Mouse (Mus musculus) hindbrain, embryonic 16.5 days (tissue): ENCODE measurements at regions not wholly inside any gene's neighbourhood (a gene's known extent, or its start where the extent isn't known, plus 50 kb on each side); places are given as distances from the start of the nearest gene placed in this dataset.

Experiments used
- ATAC-seq: fragments of 200-750 bp; cut with Nextera tagmentation; 2 replicates; pipeline ENCODE4 v1.8.0; 2017; ENCODE audit warnings: moderate TSS enrichment, moderate library complexity
- H3K27ac ChIP-seq: fragments of 300-500 bp; sonication (generic); 2 replicates; pipeline ENCODE4 v1.5.1; 2014; ENCODE audit warnings: low read depth, mild to moderate bottlenecking, control low read depth, low read length, moderate library complexity
- H3K27me3 ChIP-seq: fragments of 300-500 bp; sonication (generic); replicated peaks from 2 replicates; pipeline ENCODE4 v1.6.1; 2014; ENCODE audit warnings: low read length; ENCODE audit not compliant: control insufficient read depth, insufficient read depth
- H3K36me3 ChIP-seq: fragments of 300-500 bp; sonication (generic); 2 replicates; pipeline ENCODE4 v1.6.1; 2014; ENCODE audit warnings: mild to moderate bottlenecking, low read length, moderate library complexity, mixed read lengths; ENCODE audit not compliant: control insufficient read depth, insufficient read depth
- H3K4me1 ChIP-seq: fragments of 300-500 bp; sonication (generic); 2 replicates; pipeline ENCODE4 v1.6.1; 2014; ENCODE audit warnings: low read depth, low read length; ENCODE audit not compliant: control insufficient read depth, insufficient read depth
- H3K4me2 ChIP-seq: fragments of 300-500 bp; sonication (generic); 2 replicates; pipeline ENCODE4 v1.6.1; 2014; ENCODE audit warnings: mild to moderate bottlenecking, low read length, control low read depth, moderate library complexity
- H3K4me3 ChIP-seq: fragments of 300-500 bp; sonication (generic); 2 replicates; pipeline ENCODE4 v1.5.1; 2014; ENCODE audit warnings: mild to moderate bottlenecking, low read length, control low read depth, moderate library complexity
- H3K9ac ChIP-seq: fragments of 300-500 bp; sonication (generic); 2 replicates; pipeline ENCODE4 v1.6.1; 2014; ENCODE audit warnings: low read depth, mild to moderate bottlenecking, control low read depth, low read length, moderate library complexity
- H3K9me3 ChIP-seq: fragments of 300-500 bp; sonication (generic); 2 replicates; pipeline ENCODE4 v1.6.1; 2014; ENCODE audit warnings: mild to moderate bottlenecking, low read length, moderate library complexity; ENCODE audit not compliant: control insufficient read depth
- WGBS: fragments of 180-500 bp; shearing (Covaris S2); extraction: QIAGEN DNeasy Blood & Tissue Kit; methylation state at CpG from one replicate; pipeline ENCODE4 v1.1.7; 2014; 5-methylcytosine and 5-hydroxymethylcytosine counted together

- Histone ChIP-seq H3K4me2 (no peak overlapping the region), H3K4me3 (no peak overlapping the region), H3K9me3 (no peaks in the 10 kb centered on the region), H3K36me3 (no peaks in the 10 kb centered on the region), H3K27me3 (no peaks in the 10 kb centered on the region), H3K4me1 (peaks cover 17% of the 10 kb centered on the region), H3K27ac (peak overlapping the region; percentile 57), H3K9ac (no peak overlapping the region)
- no peak for ATAC-seq
- WGBS, result 26% methylated on average over 7 of the region's 7 CpGs
Measured at GRCm38 (mm10) chr17:9762436-9762835, 92.9 kb upstream of the Pabpc6 start.

DNA sequence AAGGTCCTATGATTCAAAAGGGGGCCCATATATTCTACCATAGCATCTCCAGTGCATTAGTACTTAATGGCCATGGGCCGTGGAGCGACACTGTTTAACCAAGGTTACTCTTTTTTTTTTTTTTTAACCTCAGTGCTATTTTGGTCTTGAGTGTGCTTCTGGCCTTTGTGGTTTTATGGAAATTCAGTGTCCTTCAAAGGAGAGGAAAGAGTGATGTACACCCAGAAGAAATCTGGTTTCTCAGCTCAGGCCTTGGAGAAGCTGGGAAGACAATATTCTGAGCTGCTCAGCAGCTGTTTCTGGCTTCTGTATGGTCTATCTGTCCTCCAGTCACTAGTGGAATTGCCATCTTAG lies 91.2 kb upstream of the Pabpc6 start:
- no peak overlapping the region for H3K4me2 ChIP-seq
- WGBS, result 77% methylated on average over 2 of the region's 2 CpGs
- ATAC-seq, result no peak
- H3K9ac ChIP-seq, result no peak overlapping the region
- H3K27me3 ChIP-seq, result no peaks in the 10 kb centered on the region
- H3K36me3 ChIP-seq, result no peaks in the 10 kb centered on the region
- H3K27ac ChIP-seq, result peak overlapping the region; percentile 81
- H3K4me3 ChIP-seq, result no peak overlapping the region
- H3K9me3 ChIP-seq, result no peaks in the 10 kb centered on the region
- peaks cover 17% of the 10 kb centered on the region for H3K4me1 ChIP-seq

GRCm38 (mm10) chr17:9760026-9760705 lies 90.6 kb upstream of the Pabpc6 start:
- no peaks in the 10 kb centered on the region for H3K27me3 ChIP-seq
- no peak overlapping the region for H3K4me2 ChIP-seq
- peaks cover 16% of the 10 kb centered on the region for H3K4me1 ChIP-seq
- H3K4me3 ChIP-seq, result no peak overlapping the region
- H3K27ac ChIP-seq, result peak overlapping the region; percentile 81
- H3K9me3 ChIP-seq, result no peaks in the 10 kb centered on the region
- no peaks in the 10 kb centered on the region for H3K36me3 ChIP-seq
- no peak for ATAC-seq
- 41% methylated on average over 8 of the region's 8 CpGs for WGBS
- H3K9ac ChIP-seq, result no peak overlapping the region

DNA sequence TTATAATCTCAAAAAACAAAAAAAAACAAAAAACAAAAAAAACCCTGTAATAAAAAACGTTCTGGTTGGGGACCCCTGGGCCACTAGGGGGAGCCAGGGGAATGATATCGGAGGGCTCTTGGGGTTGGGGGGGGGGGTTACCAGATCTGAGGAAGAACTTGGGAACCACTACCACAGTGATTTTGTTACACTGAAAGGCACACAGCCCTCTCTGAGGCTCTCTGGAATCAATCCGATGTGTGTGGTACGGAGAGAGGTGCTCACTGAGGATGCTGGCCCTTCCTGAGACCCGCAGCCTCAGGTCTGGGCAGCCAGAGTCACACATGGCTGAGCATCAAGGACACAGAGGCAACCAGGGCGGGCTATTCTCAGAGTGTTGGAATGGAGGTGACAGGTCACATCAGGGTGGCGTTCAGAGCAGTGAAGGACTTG lies 89.9 kb upstream of the Pabpc6 start:
- Histone ChIP-seq H3K4me2 (no peak overlapping the region), H3K4me3 (no peak overlapping the region), H3K4me1 (peaks cover 14% of the 10 kb centered on the region), H3K9me3 (no peaks in the 10 kb centered on the region), H3K9ac (peak overlapping the region; percentile 11; the same call in 1 of the 2 replicates), H3K36me3 (no peaks in the 10 kb centered on the region), H3K27ac (peak overlapping the region; percentile 81), H3K27me3 (no peaks in the 10 kb centered on the region)
- 14% methylated on average over 7 of the region's 7 CpGs for WGBS
- peak; percentile 64 for ATAC-seq

- Histone ChIP-seq H3K4me2 (no peak overlapping the region), H3K4me1 (peaks cover 5% of the 10 kb centered on the region), H3K4me3 (no peak overlapping the region), H3K9me3 (no peaks in the 10 kb centered on the region), H3K9ac (no peak overlapping the region), H3K27me3 (no peaks in the 10 kb centered on the region), H3K27ac (no peak overlapping the region), H3K36me3 (no peaks in the 10 kb centered on the region)
- 96% methylated on average over 4 of the region's 4 CpGs for WGBS
- no peak for ATAC-seq
Measured at GRCm38 (mm10) chr17:9757725-9758251, 88.3 kb upstream of the Pabpc6 start.

DNA sequence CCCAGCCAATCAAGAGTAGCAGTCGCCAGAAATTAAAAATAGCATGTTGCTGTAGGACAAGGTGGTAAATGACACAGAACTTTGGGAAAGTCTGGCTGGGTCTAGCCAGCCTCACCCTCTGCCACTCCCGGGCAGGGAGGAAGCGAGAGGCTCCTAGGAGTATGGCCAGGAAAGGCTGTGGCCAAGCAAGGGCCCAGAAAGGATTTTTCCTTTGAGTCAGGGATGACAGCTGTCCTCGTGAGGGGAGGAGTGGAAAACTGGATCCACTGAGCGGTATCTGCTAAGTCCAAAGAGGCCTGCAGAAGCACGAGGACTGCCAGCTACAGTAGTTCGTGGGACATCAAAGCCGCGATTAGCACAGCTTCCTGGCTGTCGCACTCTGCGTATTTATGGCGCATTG lies 87.2 kb upstream of the Pabpc6 start:
- no peaks in the 10 kb centered on the region for H3K36me3 ChIP-seq
- H3K27ac ChIP-seq, result peak overlapping the region; percentile 16
- WGBS, result 72% methylated on average over 12 of the region's 12 CpGs
- ATAC-seq, result no peak
- peaks cover 5% of the 10 kb centered on the region for H3K4me1 ChIP-seq
- no peak overlapping the region for H3K4me2 ChIP-seq
- no peak overlapping the region for H3K9ac ChIP-seq
- no peak overlapping the region for H3K4me3 ChIP-seq
- no peaks in the 10 kb centered on the region for H3K9me3 ChIP-seq
- H3K27me3 ChIP-seq, result no peaks in the 10 kb centered on the region

GRCm38 (mm10) chr17:9756196-9756595 lies 86.7 kb upstream of the Pabpc6 start:
- peaks cover 5% of the 10 kb centered on the region for H3K4me1 ChIP-seq
- H3K36me3 ChIP-seq, result no peaks in the 10 kb centered on the region
- H3K4me3 ChIP-seq, result no peak overlapping the region
- H3K4me2 ChIP-seq, result no peak overlapping the region
- ATAC-seq, result no peak
- no peak overlapping the region for H3K9ac ChIP-seq
- H3K9me3 ChIP-seq, result no peaks in the 10 kb centered on the region
- 57% methylated on average over 3 of the region's 3 CpGs for WGBS
- no peak overlapping the region; the same call in 1 of the 2 replicates for H3K27ac ChIP-seq
- H3K27me3 ChIP-seq, result no peaks in the 10 kb centered on the region

GRCm38 (mm10) chr17:9755576-9755975 lies 86.1 kb upstream of the Pabpc6 start:
- no peak for ATAC-seq
- H3K4me1 ChIP-seq, result peaks cover 5% of the 10 kb centered on the region
- H3K9me3 ChIP-seq, result no peaks in the 10 kb centered on the region
- H3K27me3 ChIP-seq, result no peaks in the 10 kb centered on the region
- no peak overlapping the region for H3K9ac ChIP-seq
- no peaks in the 10 kb centered on the region for H3K36me3 ChIP-seq
- no peak overlapping the region for H3K4me3 ChIP-seq
- no peak overlapping the region for H3K27ac ChIP-seq
- 78% methylated on average over 4 of the region's 4 CpGs for WGBS
- no peak overlapping the region for H3K4me2 ChIP-seq

GRCm38 (mm10) chr17:9754884-9755405 lies 85.4 kb upstream of the Pabpc6 start:
- H3K9ac ChIP-seq, result no peak overlapping the region
- ATAC-seq, result no peak
- no peak overlapping the region for H3K27ac ChIP-seq
- H3K4me3 ChIP-seq, result no peak overlapping the region
- 93% methylated on average over 2 of the region's 2 CpGs for WGBS
- no peaks in the 10 kb centered on the region for H3K27me3 ChIP-seq
- H3K36me3 ChIP-seq, result no peaks in the 10 kb centered on the region
- no peak overlapping the region for H3K4me2 ChIP-seq
- H3K4me1 ChIP-seq, result peaks cover 5% of the 10 kb centered on the region
- H3K9me3 ChIP-seq, result no peaks in the 10 kb centered on the region
